Mouse (Mus musculus): Measurements from ENCODE around the gene Fam205c. TPM values are rescaled to one million over a fixed set of nuclear protein-coding genes. Genes with fewer than 3 reads are reported as not detected.

The Fam205c gene
- polyA plus RNA-seq (2012; rRNA removed): not detected in 2 replicates

GRCm38 (mm10) chr4:42874134-42874533 lies at the start of gene Fam205c:
TSS of gene Fam205c (minus strand) at chr4:42874234.

DNA sequence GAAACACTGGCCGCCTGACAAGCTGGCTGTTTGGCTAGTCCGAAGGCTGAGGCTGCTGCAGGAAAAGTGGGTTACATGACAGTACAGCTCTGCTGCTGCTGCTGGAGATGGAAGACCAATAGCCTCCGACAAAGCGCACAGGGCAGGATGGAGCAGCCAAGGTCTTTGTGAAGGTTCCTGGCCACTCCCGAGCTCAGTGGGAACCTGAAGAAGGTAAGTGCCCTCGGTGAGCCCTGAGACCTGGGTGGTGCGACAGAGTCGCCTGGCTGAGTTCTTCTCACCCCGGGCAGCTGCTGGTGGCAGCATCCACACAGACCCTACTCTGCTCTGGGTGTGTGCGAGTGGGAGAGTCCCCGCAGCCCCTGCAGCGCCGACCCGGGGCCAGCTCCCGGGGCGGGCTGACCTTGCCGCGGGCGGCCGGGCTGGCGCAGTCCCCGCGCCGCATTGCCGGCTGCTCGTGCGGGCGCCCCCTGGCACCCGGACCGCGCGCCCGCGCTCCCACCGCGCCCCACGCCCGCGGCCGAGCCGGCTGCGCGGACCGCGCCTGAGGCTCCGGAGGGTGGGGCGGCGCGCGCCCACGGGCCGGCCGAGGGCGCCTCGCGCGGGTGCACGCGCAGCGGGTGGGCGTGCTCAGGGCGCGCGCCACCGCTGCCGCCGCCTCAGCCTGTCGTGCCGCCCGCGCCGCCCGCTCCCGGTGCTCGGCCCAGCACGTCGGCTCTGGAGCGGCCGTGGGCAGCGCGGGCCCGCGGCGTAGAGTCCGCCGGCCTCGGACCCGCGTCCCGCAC lies 42.8 kb upstream of the Fam205c start, which contains the start of gene Phf24:
Phf24 (plus strand) TSS at position 44 of the 785 bp plus-strand sequence.

GRCm38 (mm10) chr4:42856671-42857070 lies 17.4 kb downstream of the Fam205c start, which contains the start of gene Gm12394:
TSS of gene Gm12394 (minus strand) at chr4:42856771.

DNA sequence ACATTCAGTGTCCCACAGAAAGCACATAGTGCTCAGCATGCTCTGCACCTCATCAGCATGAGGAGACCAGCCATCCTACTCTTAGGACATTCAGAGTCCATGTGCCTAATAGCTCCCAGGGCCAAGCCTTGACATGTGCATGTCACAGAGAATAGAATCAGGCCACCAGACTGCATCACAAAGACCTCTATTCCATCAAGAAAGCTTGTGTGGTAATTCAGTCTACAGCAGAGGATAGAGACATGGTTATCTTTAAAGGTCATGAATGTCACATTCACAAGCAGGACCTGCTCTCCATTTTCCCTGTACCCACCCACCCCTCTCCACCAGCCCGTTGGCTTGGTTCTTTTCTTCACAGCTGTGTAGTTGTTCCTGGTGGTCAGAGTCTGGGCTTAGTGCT lies 20.2 kb downstream of the Fam205c start, which contains the start of gene Fam205a1:
Fam205a1 (minus strand) TSS at position 101 of the 400 bp plus-strand sequence.

Other genes starting within 250 kb of the Fam205c start
- gene Gm2564, start 244.5 kb downstream of the Fam205c start, polyA plus RNA-seq (2012; rRNA removed): 0.10 TPM in 1 of 2 replicates, not detected in the other
- not detected in 2 replicates for gene Ccl27b, start 219.0 kb downstream of the Fam205c start, polyA plus RNA-seq (2012; rRNA removed)
- gene Il11ra2, start 212.3 kb downstream of the Fam205c start, polyA plus RNA-seq (2012; rRNA removed): 0.05 TPM in 2 replicates
- gene 4930578G10Rik, start 138.7 kb downstream of the Fam205c start, polyA plus RNA-seq (2012; rRNA removed): 0.63 and 1.0 TPM in 2 replicates
- gene Ccl19, start 117.7 kb downstream of the Fam205c start, polyA plus RNA-seq (2012; rRNA removed): not detected in 2 replicates
- gene Ccl21a, start 100.2 kb downstream of the Fam205c start, polyA plus RNA-seq (2012; rRNA removed): 2.7 TPM in 1 of 2 replicates, not detected in the other
- 0.02 and 0.06 TPM in 2 replicates for gene Fam205a1, start 20.3 kb downstream of the Fam205c start, polyA plus RNA-seq (2012; rRNA removed)
- not detected in 2 replicates for gene Gm12394, start 17.5 kb downstream of the Fam205c start, polyA plus RNA-seq (2012; rRNA removed)
- gene Phf24, start 42.4 kb upstream of the Fam205c start, polyA plus RNA-seq (2012; rRNA removed): 5.0 and 5.8 TPM in 2 replicates
- gene Dnajb5, start 75.6 kb upstream of the Fam205c start, polyA plus RNA-seq (2012; rRNA removed): 31.6 and 35.2 TPM in 2 replicates
- gene 1700022I11Rik, start 95.4 kb upstream of the Fam205c start, polyA plus RNA-seq (2012; rRNA removed): 0.29 TPM in 1 of 2 replicates, not detected in the other
- gene Vcp, start 126.3 kb upstream of the Fam205c start, polyA plus RNA-seq (2012; rRNA removed): 316 and 331 TPM in 2 replicates
- gene Fancg, start 136.3 kb upstream of the Fam205c start, polyA plus RNA-seq (2012; rRNA removed): 23.3 and 25.9 TPM in 2 replicates
- gene Pigo, start 151.6 kb upstream of the Fam205c start, polyA plus RNA-seq (2012; rRNA removed): 24.8 and 26.7 TPM in 2 replicates
- gene Stoml2, start 157.5 kb upstream of the Fam205c start, polyA plus RNA-seq (2012; rRNA removed): 158 and 191 TPM in 2 replicates
- gene Fam214b, start 172.0 kb upstream of the Fam205c start, polyA plus RNA-seq (2012; rRNA removed): 29.5 and 34.3 TPM in 2 replicates
- gene Unc13b, start 184.7 kb upstream of the Fam205c start, polyA plus RNA-seq (2012; rRNA removed): 30.4 and 42.7 TPM in 2 replicates